Mouse (Mus musculus): ENCODE data around the gene 6030458C11Rik. TPM values are rescaled to one million over a fixed set of nuclear protein-coding genes. Genes with fewer than 3 reads are reported as not detected.

The 6030458C11Rik gene
- polyA plus RNA-seq, 1 experiment from 2014 or later = 38.6 TPM

GRCm38 (mm10) chr15:12825408-12825807 is 959 bp upstream of the 6030458C11Rik start:
- Histone ChIP-seq H3K36me3 (ENCODE audit: control insufficient read depth, insufficient read depth, low read length) (peaks cover 6% of the 10 kb centered on the region), H3K4me2 (replicated peaks; ENCODE audit: low read depth, low read length) (peak overlapping the region; percentile 70), H3K4me1 (replicated peaks; ENCODE audit: control insufficient read depth, insufficient read depth, low read length) (no peaks in the 10 kb centered on the region), H3K27me3 (ENCODE audit: control insufficient read depth, insufficient read depth, low read length) (no peaks in the 10 kb centered on the region), H3K4me3 (ENCODE audit: low read depth, low read length) (peak overlapping the region; percentile 87), H3K9ac (ENCODE audit: low read depth, low read length) (peak overlapping the region; percentile 91), H3K9me3 (ENCODE audit: control insufficient read depth, low read length) (no peaks in the 10 kb centered on the region), H3K27ac (ENCODE audit: low read depth, low read length) (no peak overlapping the region)
- ATAC-seq (ENCODE audit: low FRiP score) (no peak), DNase-seq (ENCODE audit: low spot score) (no peak)
- 58% methylated on average over 12 of the region's 12 CpGs for WGBS

- H3K27ac ChIP-seq (ENCODE audit: low read depth, low read length) = peak overlapping the region; percentile 78
- peak; percentile 68 for ATAC-seq (ENCODE audit: low FRiP score)
- peak overlapping the region; percentile 91 for H3K9ac ChIP-seq (ENCODE audit: low read depth, low read length)
Measured at GRCm38 (mm10) chr15:12824965-12825364, 516 bp upstream of the 6030458C11Rik start.

DNA sequence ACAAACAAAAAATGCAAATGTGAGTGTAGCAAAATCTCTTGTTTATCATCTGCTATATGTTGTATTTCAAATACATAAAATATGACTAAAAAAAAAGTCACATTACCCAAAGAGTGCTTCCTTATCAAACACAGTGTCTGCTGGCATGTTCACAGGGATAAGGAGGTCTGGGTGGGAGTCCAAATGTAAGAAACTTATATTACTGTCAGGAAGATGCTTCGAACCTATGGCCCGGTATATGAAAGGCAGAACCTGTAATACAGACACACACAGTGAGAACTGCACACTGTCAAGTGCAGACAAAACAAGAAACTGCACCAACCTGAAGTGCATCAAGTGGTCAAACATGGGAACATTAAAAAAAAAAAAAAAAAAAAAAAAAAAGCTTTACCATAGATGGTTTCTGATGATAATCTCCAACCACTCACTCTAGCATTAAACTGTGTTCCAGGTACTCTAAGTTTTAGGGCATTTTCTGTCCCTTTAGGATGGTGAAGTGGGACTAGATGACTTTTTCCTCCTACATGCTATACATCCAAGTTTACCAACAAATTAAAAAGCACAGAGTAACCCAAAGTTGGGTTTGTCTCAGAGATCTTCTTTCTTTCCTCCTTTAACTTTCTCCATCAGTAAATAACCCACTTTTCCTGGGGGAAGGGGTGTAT is 862 bp downstream of the 6030458C11Rik start:
- DNase-seq (ENCODE audit: low spot score) (no peak), ATAC-seq (ENCODE audit: low FRiP score) (no peak)
- H3K27me3 ChIP-seq (ENCODE audit: control insufficient read depth, insufficient read depth, low read length) = no peaks in the 10 kb centered on the region
- peak overlapping the region; percentile 87 for H3K4me3 ChIP-seq (ENCODE audit: low read depth, low read length)
- H3K4me1 ChIP-seq (replicated peaks; ENCODE audit: control insufficient read depth, insufficient read depth, low read length) = no peaks in the 10 kb centered on the region
- WGBS = 97% methylated on average over 2 of the region's 2 CpGs
- H3K27ac ChIP-seq (ENCODE audit: low read depth, low read length) = no peak overlapping the region
- H3K9ac ChIP-seq (ENCODE audit: low read depth, low read length) = peak overlapping the region; percentile 91
- H3K9me3 ChIP-seq (ENCODE audit: control insufficient read depth, low read length) = no peaks in the 10 kb centered on the region
- H3K4me2 ChIP-seq (replicated peaks; ENCODE audit: low read depth, low read length) = peak overlapping the region; percentile 66
- peaks cover 2% of the 10 kb centered on the region; the same call in 1 of the 2 replicates for H3K36me3 ChIP-seq (ENCODE audit: control insufficient read depth, insufficient read depth, low read length)

More at GRCm38 (mm10) chr15:12824965-12825364, 516 bp upstream of the 6030458C11Rik start:
- Histone ChIP-seq H3K4me1 (replicated peaks; ENCODE audit: control insufficient read depth, insufficient read depth, low read length) (no peaks in the 10 kb centered on the region), H3K27me3 (ENCODE audit: control insufficient read depth, insufficient read depth, low read length) (no peaks in the 10 kb centered on the region), H3K4me2 (replicated peaks; ENCODE audit: low read depth, low read length) (peak overlapping the region; percentile 70), H3K4me3 (ENCODE audit: low read depth, low read length) (peak overlapping the region; percentile 87), H3K36me3 (ENCODE audit: control insufficient read depth, insufficient read depth, low read length) (peaks cover 6% of the 10 kb centered on the region), H3K9me3 (ENCODE audit: control insufficient read depth, low read length) (no peaks in the 10 kb centered on the region)
- under 1% methylated on average over 31 of the region's 31 CpGs for WGBS
- no peak for DNase-seq (ENCODE audit: low spot score)

- no peaks in the 10 kb centered on the region; the same call in 1 of the 2 replicates for H3K36me3 ChIP-seq (ENCODE audit: control insufficient read depth, insufficient read depth, low read length)
Measured at GRCm38 (mm10) chr15:12822416-12823395, 1.7 kb downstream of the 6030458C11Rik start.

GRCm38 (mm10) chr15:12817592-12817991 is 6.9 kb downstream of the 6030458C11Rik start:
- H3K9me3 ChIP-seq (ENCODE audit: control insufficient read depth, low read length) = no peaks in the 10 kb centered on the region
- H3K27me3 ChIP-seq (ENCODE audit: control insufficient read depth, insufficient read depth, low read length) = no peaks in the 10 kb centered on the region
- no peak overlapping the region for H3K4me3 ChIP-seq (ENCODE audit: low read depth, low read length)
- H3K4me2 ChIP-seq (replicated peaks; ENCODE audit: low read depth, low read length) = no peak overlapping the region
- no peak overlapping the region for H3K9ac ChIP-seq (ENCODE audit: low read depth, low read length)
- no peak overlapping the region for H3K27ac ChIP-seq (ENCODE audit: low read depth, low read length)
- no peaks in the 10 kb centered on the region for H3K4me1 ChIP-seq (replicated peaks; ENCODE audit: control insufficient read depth, insufficient read depth, low read length)
- WGBS = 92% methylated on average over 8 of the region's 8 CpGs
- ATAC-seq (ENCODE audit: low FRiP score) (no peak), DNase-seq (ENCODE audit: low spot score) (no peak)
- peaks cover 9% of the 10 kb centered on the region for H3K36me3 ChIP-seq (ENCODE audit: control insufficient read depth, insufficient read depth, low read length)

More at GRCm38 (mm10) chr15:12822416-12823395, 1.7 kb downstream of the 6030458C11Rik start:
- ATAC-seq (ENCODE audit: low FRiP score) (no peak), DNase-seq (ENCODE audit: low spot score) (no peak)
- Histone ChIP-seq H3K4me3 (ENCODE audit: low read depth, low read length) (no peak overlapping the region), H3K4me2 (replicated peaks; ENCODE audit: low read depth, low read length) (no peak overlapping the region), H3K4me1 (replicated peaks; ENCODE audit: control insufficient read depth, insufficient read depth, low read length) (no peaks in the 10 kb centered on the region), H3K27me3 (ENCODE audit: control insufficient read depth, insufficient read depth, low read length) (no peaks in the 10 kb centered on the region), H3K9ac (ENCODE audit: low read depth, low read length) (no peak overlapping the region), H3K9me3 (ENCODE audit: control insufficient read depth, low read length) (no peaks in the 10 kb centered on the region), H3K27ac (ENCODE audit: low read depth, low read length) (no peak overlapping the region)
- WGBS = 85% methylated on average over 9 of the region's 9 CpGs

DNA sequence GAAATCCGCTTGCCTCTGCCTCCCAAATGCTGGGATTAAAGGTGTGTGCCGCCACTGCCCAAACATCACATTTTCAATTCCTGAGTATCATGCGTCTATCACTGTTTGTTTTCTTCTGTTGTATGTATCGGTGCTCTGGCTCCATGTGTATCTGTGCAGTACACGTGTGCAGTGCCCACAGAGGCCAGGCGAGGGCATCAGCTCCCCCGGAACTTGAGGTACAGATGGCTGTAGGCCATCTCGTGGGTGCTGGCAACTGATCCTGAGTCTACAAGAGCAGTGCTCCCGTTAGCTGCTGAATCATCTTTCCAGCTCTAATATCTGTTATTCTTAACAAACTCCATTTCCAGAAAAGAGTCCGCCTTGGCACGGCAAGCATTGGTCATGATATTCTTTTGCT is 11.8 kb downstream of the 6030458C11Rik start:
- DNase-seq (ENCODE audit: low spot score) (no peak), ATAC-seq (ENCODE audit: low FRiP score) (no peak)
- H3K27ac ChIP-seq (ENCODE audit: low read depth, low read length) = no peak overlapping the region
- H3K9ac ChIP-seq (ENCODE audit: low read depth, low read length) = no peak overlapping the region
- no peak overlapping the region for H3K4me2 ChIP-seq (replicated peaks; ENCODE audit: low read depth, low read length)
- H3K27me3 ChIP-seq (ENCODE audit: control insufficient read depth, insufficient read depth, low read length) = no peaks in the 10 kb centered on the region
- H3K4me1 ChIP-seq (replicated peaks; ENCODE audit: control insufficient read depth, insufficient read depth, low read length) = no peaks in the 10 kb centered on the region
- 95% methylated on average over 11 of the region's 11 CpGs for WGBS
- H3K4me3 ChIP-seq (ENCODE audit: low read depth, low read length) = no peak overlapping the region
- no peaks in the 10 kb centered on the region for H3K9me3 ChIP-seq (ENCODE audit: control insufficient read depth, low read length)
- peaks cover 19% of the 10 kb centered on the region for H3K36me3 ChIP-seq (ENCODE audit: control insufficient read depth, insufficient read depth, low read length)

DNA sequence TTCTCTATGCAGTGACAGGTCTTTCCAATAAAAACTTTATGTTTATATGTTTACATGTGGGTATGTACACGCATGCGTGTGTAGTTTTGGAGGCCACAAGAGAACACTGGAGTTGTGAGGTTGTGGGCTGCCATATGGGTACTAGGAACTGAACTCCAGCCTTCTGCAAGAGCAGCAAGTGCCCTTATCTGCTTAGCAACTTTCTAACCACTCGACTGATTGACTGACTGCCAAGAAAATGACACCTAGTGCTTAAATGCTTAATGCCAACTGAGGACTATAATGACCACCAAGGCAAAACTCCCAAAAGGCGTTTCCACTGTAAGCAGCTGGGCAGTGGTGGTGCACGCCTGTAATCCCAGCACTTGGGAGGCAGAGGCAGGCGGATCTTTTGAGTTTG is 15.1 kb downstream of the 6030458C11Rik start:
- Histone ChIP-seq H3K27me3 (ENCODE audit: control insufficient read depth, insufficient read depth, low read length) (no peaks in the 10 kb centered on the region), H3K9me3 (ENCODE audit: control insufficient read depth, low read length) (no peaks in the 10 kb centered on the region), H3K4me1 (replicated peaks; ENCODE audit: control insufficient read depth, insufficient read depth, low read length) (no peaks in the 10 kb centered on the region), H3K4me3 (ENCODE audit: low read depth, low read length) (no peak overlapping the region), H3K36me3 (ENCODE audit: control insufficient read depth, insufficient read depth, low read length) (peaks cover 14% of the 10 kb centered on the region), H3K4me2 (replicated peaks; ENCODE audit: low read depth, low read length) (no peak overlapping the region), H3K9ac (ENCODE audit: low read depth, low read length) (no peak overlapping the region), H3K27ac (ENCODE audit: low read depth, low read length) (no peak overlapping the region)
- WGBS = 97% methylated on average over 6 of the region's 6 CpGs
- ATAC-seq (ENCODE audit: low FRiP score) (no peak), DNase-seq (ENCODE audit: low spot score) (no peak)

DNA sequence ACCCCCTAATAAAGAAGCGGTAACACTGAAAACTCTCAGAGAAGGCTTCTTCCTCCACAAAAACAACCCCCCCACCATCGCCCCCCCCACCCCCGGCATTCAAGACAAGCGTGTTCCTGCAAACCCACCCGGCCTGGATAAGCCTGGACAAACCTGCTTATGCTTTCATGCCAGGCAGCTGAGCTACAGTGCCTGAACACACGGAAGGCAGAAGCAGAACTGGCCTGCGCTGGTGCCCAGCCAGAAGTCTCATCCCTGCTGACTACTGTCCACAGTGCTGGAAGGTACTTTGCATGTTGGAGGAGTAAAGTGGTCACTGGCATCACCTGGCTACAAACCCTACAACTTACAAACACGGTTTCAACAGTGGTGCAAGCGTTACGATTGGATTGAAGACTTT is 17.4 kb downstream of the 6030458C11Rik start:
- no peaks in the 10 kb centered on the region for H3K9me3 ChIP-seq (ENCODE audit: control insufficient read depth, low read length)
- DNase-seq (ENCODE audit: low spot score) (no peak), ATAC-seq (ENCODE audit: low FRiP score) (no peak)
- H3K4me3 ChIP-seq (ENCODE audit: low read depth, low read length) = no peak overlapping the region
- no peak overlapping the region for H3K27ac ChIP-seq (ENCODE audit: low read depth, low read length)
- peaks cover 9% of the 10 kb centered on the region; the same call in 1 of the 2 replicates for H3K36me3 ChIP-seq (ENCODE audit: control insufficient read depth, insufficient read depth, low read length)
- no peaks in the 10 kb centered on the region for H3K4me1 ChIP-seq (replicated peaks; ENCODE audit: control insufficient read depth, insufficient read depth, low read length)
- no peak overlapping the region for H3K4me2 ChIP-seq (replicated peaks; ENCODE audit: low read depth, low read length)
- no peak overlapping the region for H3K9ac ChIP-seq (ENCODE audit: low read depth, low read length)
- H3K27me3 ChIP-seq (ENCODE audit: control insufficient read depth, insufficient read depth, low read length) = no peaks in the 10 kb centered on the region
- 93% methylated on average over 10 of the region's 10 CpGs for WGBS

Data from hindbrain, embryonic 11.5 days (tissue).